Mouse (Mus musculus) kidney, adult 2 months (tissue): ENCODE data around the gene Hadh. TPM values are rescaled to one million over a fixed set of nuclear protein-coding genes. Genes with fewer than 3 reads are reported as not detected.

Source experiments
- DNase-seq: peaks from one replicate; pipeline ENCODE4 v3.0.0; 2021
- H3K27ac ChIP-seq: fragments of 200-500 bp; 2 replicates; pipeline ENCODE4 v1.5.1; 2012; ENCODE audit warnings: low read depth, low read length, control low read depth, inconsistent platforms; ENCODE audit not compliant: insufficient read depth
- H3K27me3 ChIP-seq: fragments of 200-500 bp; replicated peaks from 2 replicates; pipeline ENCODE4 v1.6.1; 2012; ENCODE audit warnings: mild to moderate bottlenecking, moderate library complexity, low read length, inconsistent platforms; ENCODE audit not compliant: control insufficient read depth, insufficient read depth
- H3K36me3 ChIP-seq: fragments of 200-500 bp; 2 replicates; pipeline ENCODE4 v1.6.1; 2012; ENCODE audit warnings: mild to moderate bottlenecking, moderate library complexity, low read length, inconsistent platforms; ENCODE audit not compliant: control insufficient read depth, insufficient read depth
- H3K4me1 ChIP-seq: fragments of 200-500 bp; 2 replicates; pipeline ENCODE4 v1.6.1; 2011; ENCODE audit warnings: low read length; ENCODE audit not compliant: control insufficient read depth, insufficient read depth
- H3K4me3 ChIP-seq: fragments of 200-500 bp; 2 replicates; pipeline ENCODE4 v1.5.1; 2011; ENCODE audit warnings: mild to moderate bottlenecking, low read depth, low read length, control low read depth; ENCODE audit not compliant: insufficient read depth
- CTCF ChIP-seq: fragments of 200-500 bp; conservative IDR thresholded peaks from 2 replicates; pipeline ENCODE4 v1.5.1; 2011; ENCODE audit warnings: low read depth, mild to moderate bottlenecking, control low read depth, low read length, moderate library complexity, mixed read lengths; ENCODE audit not compliant: insufficient read depth, insufficient read length
- POLR2A ChIP-seq: fragments of 200-500 bp; IDR thresholded peaks from one replicate; pipeline ENCODE4 v1.6.1; 2011; ENCODE audit warnings: low read depth, low read length, control low read depth
- WGBS: fragments of 180-500 bp; shearing (Covaris S2); methylation state at CpG from one replicate; pipeline ENCODE4 v1.1.7; 2018; 5-methylcytosine and 5-hydroxymethylcytosine counted together
- polyA plus RNA-seq: library from polyadenylated mRNA; depleted of rRNA; stranded (reverse); fragments of >200 nt; gene quantifications from 2 replicates; pipeline ENCODE4 v1.2.3, GENCODE M21; 2012

The Hadh gene
- polyA plus RNA-seq, 1 experiment = 515 TPM

DNA sequence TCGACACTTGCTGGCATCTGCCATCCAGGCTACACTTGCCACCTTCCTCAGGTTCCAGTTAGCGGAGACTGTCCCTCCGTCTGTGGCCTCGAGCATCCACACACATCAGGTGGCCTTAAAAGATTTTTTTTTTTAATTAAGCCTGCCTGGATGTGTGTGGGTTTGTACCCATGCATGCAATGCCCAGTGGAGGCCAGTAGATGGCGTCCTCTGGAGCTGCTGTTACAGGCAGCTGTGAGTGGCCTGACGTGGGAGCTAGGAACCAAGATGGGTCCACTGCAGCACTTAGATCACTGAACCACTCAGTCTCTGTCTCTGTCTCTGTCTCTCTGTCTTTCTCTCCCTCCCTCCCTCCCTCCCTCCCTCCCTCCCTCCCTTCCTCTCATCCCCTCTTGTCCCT is 43.8 kb downstream of the Hadh start:
- WGBS = 78% methylated on average over 6 of the region's 6 CpGs

DNA sequence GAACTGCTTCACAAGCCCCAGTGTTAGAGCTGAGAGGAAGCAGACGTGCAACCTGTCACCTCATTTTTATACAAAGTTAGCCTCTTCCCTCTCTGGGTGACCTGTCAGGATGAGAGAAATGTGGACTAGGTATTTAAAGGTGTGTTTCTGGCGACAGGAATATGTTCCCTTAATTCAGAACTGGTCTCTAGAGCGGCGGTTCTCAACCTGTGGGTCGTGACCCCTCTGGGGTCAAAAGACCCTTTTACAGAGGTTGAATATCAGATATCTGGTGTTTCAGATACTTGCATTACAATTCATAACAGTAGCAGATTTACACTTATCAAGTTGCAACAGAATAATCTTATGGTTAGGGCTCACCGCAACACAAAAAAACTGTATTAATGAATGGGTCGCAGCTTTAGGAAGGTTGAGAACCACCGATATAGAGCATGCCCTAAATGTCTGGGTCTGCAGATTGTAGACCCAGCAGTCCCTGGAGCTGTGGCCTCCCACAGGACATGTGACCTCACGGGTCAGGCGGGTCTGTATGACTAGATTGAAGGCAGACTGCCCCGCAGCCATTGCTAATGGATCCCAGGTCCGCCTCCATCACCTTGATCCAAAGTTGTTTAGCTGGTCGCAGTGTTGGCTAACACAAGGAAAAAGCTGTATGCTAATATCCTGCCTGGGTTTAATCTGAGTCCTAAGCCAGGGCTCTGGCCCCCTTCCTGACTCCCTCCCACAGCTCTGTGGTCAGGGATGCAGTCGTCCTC is 53.1 kb downstream of the Hadh start:
- no peaks in the 10 kb centered on the region for H3K36me3 ChIP-seq
- 87% methylated on average over 14 of the region's 14 CpGs for WGBS
- no peak overlapping the region for H3K4me3 ChIP-seq
- no peaks in the 10 kb centered on the region for H3K4me1 ChIP-seq
- H3K27ac ChIP-seq = no peak overlapping the region
- TF ChIP-seq CTCF = no peak
- no peak for TF ChIP-seq POLR2A
- DNase-seq = no peak
- H3K27me3 ChIP-seq = no peaks in the 10 kb centered on the region

More for the DNA sequence above, 43.8 kb downstream of the Hadh start:
- Histone ChIP-seq H3K27ac (no peak overlapping the region), H3K36me3 (no peaks in the 10 kb centered on the region), H3K4me3 (no peak overlapping the region), H3K4me1 (no peaks in the 10 kb centered on the region), H3K27me3 (no peaks in the 10 kb centered on the region)
- DNase-seq = no peak
- TF ChIP-seq CTCF = peak; percentile 58
- TF ChIP-seq POLR2A = no peak

DNA sequence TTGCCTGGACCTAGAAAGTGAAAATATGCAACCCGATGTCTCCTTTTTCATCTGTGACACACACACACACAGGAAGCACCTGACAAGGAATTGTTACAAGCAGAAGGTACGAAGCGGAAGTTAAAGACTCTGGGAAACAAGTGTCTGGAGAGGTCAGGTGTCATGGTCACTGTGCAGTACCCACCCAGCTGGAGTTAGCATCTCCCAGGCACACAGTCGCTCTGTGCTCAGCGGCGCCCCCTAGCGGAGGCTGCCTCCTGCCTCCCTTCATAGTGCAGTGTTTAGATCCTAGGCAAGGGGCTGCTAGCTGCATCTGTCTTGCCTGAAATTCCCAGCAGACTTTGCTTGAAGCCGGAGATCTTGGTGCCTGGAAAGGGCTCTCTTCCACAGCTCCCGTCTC is 57.1 kb downstream of the Hadh start:
- H3K27ac ChIP-seq = no peak overlapping the region
- 57% methylated on average over 9 of the region's 9 CpGs for WGBS
- DNase-seq = peak; percentile 29
- no peaks in the 10 kb centered on the region for H3K4me1 ChIP-seq
- no peaks in the 10 kb centered on the region for H3K27me3 ChIP-seq
- TF ChIP-seq CTCF = peak; percentile 69
- no peak for TF ChIP-seq POLR2A
- H3K36me3 ChIP-seq = no peaks in the 10 kb centered on the region
- H3K4me3 ChIP-seq = no peak overlapping the region

DNA sequence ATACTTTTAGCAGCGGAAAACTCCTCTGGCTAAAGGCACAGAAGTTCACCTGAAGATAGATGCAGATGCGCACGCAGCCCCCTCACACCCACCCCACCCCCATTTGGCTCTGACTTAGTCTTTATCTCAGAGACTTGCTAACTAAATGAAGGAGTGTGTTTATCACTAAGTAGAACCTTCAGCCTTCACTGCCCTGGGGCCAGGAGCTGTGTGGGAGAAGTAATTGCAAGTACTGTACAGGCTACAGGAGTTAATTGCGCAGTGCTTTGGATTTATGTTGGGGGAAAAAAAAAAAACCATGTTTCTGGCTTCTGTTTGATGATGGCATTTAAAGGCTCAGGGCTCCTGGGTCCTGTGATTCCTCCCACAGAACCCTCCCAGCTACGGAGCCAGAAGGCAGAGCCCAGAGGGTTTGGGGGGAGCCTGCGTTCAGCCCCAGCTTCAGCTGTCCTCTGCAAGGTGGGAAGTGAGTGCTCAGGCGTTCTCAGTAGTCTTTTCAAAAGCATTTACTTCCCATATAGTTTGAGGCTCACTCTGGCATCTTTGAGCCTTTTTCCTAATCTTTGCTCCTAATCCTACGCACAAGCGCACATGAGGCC is 57.7 kb downstream of the Hadh start:
- TF ChIP-seq POLR2A (no peak), CTCF (no peak)
- no peaks in the 10 kb centered on the region for H3K36me3 ChIP-seq
- no peak for DNase-seq
- no peak overlapping the region for H3K4me3 ChIP-seq
- H3K27ac ChIP-seq = no peak overlapping the region
- no peaks in the 10 kb centered on the region for H3K4me1 ChIP-seq
- WGBS = 59% methylated on average over 9 of the region's 9 CpGs
- no peaks in the 10 kb centered on the region for H3K27me3 ChIP-seq

DNA sequence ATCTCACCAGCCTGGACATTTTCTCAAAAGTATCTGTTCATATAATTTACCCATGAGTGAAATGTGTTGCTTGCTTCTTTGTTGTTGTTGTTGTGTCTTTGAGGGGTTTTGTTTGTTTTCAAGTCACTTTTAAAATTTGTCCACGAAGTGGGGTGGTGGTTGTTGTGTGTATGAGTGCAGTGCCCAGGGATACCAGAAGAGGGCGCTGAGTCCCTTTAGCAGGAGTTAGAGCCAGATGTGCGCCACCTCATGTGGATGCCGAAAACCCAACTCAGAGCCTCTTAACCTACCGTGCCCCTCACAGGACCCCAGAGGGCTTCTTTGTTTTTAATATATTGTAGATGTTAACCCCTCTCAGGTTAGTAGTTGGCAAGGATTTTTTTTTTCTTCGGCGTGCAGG is 59.7 kb downstream of the Hadh start:
- peak; percentile 39 for TF ChIP-seq CTCF
- no peak for TF ChIP-seq POLR2A
- H3K36me3 ChIP-seq = no peaks in the 10 kb centered on the region
- no peaks in the 10 kb centered on the region for H3K27me3 ChIP-seq
- no peaks in the 10 kb centered on the region for H3K4me1 ChIP-seq
- no peak overlapping the region for H3K27ac ChIP-seq
- 91% methylated on average over 7 of the region's 7 CpGs for WGBS
- no peak overlapping the region for H3K4me3 ChIP-seq
- DNase-seq = no peak

DNA sequence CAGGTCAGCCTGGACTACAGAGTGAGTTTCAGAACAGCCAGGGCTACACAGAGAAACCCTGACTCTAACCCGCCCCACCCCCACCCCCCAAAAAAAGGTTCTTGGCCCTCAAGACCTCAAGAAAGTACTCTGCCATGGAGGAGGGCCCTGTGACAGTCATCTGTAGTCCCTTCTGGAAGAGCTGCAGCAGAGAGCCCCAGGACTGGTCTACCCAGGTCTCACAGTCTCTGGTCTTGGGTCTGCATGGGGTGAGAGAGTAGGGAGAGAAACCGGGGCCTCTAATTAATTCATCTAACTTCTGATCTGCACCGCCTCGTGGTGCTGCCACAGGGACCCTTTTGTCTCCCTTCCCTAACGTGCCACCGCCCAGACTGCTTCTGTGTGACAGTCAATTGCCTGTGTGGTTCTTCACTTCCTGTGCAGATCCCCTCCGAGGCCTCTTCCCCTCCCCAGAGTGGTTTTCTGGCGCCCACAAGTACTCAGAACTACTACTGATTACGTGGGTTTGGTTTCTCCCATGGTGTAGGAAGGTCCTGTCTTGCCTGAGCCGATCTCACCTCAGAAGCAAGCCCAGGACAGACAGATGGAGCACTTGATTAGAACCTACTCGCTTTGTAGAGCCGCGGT is 63.5 kb downstream of the Hadh start:
- 79% methylated on average over 13 of the region's 13 CpGs for WGBS
- TF ChIP-seq POLR2A = no peak
- no peak for TF ChIP-seq CTCF
- no peaks in the 10 kb centered on the region for H3K27me3 ChIP-seq

DNA sequence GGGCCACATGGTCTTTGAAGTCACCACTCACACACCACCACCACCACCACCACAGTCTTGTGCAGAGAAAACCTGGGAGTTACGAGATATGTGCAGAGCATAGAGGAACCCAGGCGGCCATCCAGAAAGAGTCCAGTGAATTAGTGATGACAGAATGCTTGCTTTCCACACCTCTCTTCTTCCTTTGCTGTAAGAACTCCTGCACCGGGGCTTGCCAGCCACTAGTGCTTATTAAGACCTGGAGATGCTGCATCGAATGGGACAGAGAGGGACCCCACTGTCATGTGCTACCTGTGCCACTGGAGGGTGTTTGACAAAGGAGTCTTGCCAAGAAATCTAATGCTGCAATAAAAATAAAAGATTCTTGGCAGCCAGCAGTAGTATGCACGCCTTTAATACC is 64.1 kb downstream of the Hadh start:
- 78% methylated on average over 5 of the region's 5 CpGs for WGBS
- Histone ChIP-seq H3K27ac (no peak overlapping the region), H3K36me3 (no peaks in the 10 kb centered on the region), H3K4me3 (no peak overlapping the region), H3K27me3 (no peaks in the 10 kb centered on the region), H3K4me1 (no peaks in the 10 kb centered on the region)
- no peak for DNase-seq
- TF ChIP-seq POLR2A = no peak
- TF ChIP-seq CTCF = no peak

More for the DNA sequence above, 63.5 kb downstream of the Hadh start:
- H3K27ac ChIP-seq = no peak overlapping the region
- H3K4me1 ChIP-seq = no peaks in the 10 kb centered on the region
- no peak overlapping the region for H3K4me3 ChIP-seq
- H3K36me3 ChIP-seq = no peaks in the 10 kb centered on the region
- no peak for DNase-seq
